Mouse (Mus musculus): Measurements from ENCODE around the gene Sgo1. TPM values are rescaled to one million over a fixed set of nuclear protein-coding genes. Genes with fewer than 3 reads are reported as not detected.

The Sgo1 gene
- polyA plus RNA-seq, 2 experiments: 14.1 to 35.9 TPM

GRCm38 (mm10) chr17:53654596-53654995 is 34.5 kb downstream of the Sgo1 start:
- Histone ChIP-seq H3K9me3 (ENCODE audit: control insufficient read depth, low read length) (no peaks in the 10 kb centered on the region), H3K36me3 (replicated peaks; ENCODE audit: control insufficient read depth, insufficient read depth, low read depth) (peaks cover 8% of the 10 kb centered on the region), H3K27ac (no peak overlapping the region), H3K4me2 (ENCODE audit: low read depth) (no peak overlapping the region), H3K9ac (replicated peaks) (no peak overlapping the region), H3K4me1 (replicated peaks; ENCODE audit: control insufficient read depth in 2 of 2, insufficient read depth in 2 of 2, low read length in 1 of 2) (no peaks in the 10 kb centered on the region), H3K27me3 (ENCODE audit: control insufficient read depth, insufficient read depth, low read length) (no peaks in the 10 kb centered on the region), H3K4me3 (ENCODE audit: insufficient read depth in 1 of 2, low read depth in 2 of 2, low read length in 2 of 2) (no peak overlapping the region)
- TF ChIP-seq CTCF (IDR thresholded peaks at IDR 0.05; ENCODE audit: low read depth): no peak
- no peak for TF ChIP-seq EP300 (IDR thresholded peaks at IDR 0.05; ENCODE audit: low read depth)
- WGBS (ENCODE audit: insufficient replicate concordance): 79% methylated on average over 4 of the region's 4 CpGs
- no peak for DNase-seq (ENCODE audit: low read depth in 3 of 3, low spot score in 3 of 3)
- no peak for ATAC-seq (ENCODE audit: insufficient read depth)

GRCm38 (mm10) chr17:53650251-53650661 is 38.9 kb downstream of the Sgo1 start:
- H3K4me3 ChIP-seq (ENCODE audit: insufficient read depth in 1 of 2, low read depth in 2 of 2, low read length in 2 of 2): no peak overlapping the region
- 73% methylated on average over 2 of the region's 2 CpGs for WGBS (ENCODE audit: insufficient replicate concordance)
- H3K9me3 ChIP-seq (ENCODE audit: control insufficient read depth, low read length): no peaks in the 10 kb centered on the region
- peaks cover 13% of the 10 kb centered on the region for H3K36me3 ChIP-seq (replicated peaks; ENCODE audit: control insufficient read depth, insufficient read depth, low read depth)
- no peak overlapping the region for H3K4me2 ChIP-seq (ENCODE audit: low read depth)
- H3K27ac ChIP-seq: no peak overlapping the region
- DNase-seq (ENCODE audit: low read depth in 3 of 3, low spot score in 3 of 3) (no peak), ATAC-seq (ENCODE audit: insufficient read depth) (no peak)
- no peaks in the 10 kb centered on the region for H3K27me3 ChIP-seq (ENCODE audit: control insufficient read depth, insufficient read depth, low read length)
- no peak overlapping the region for H3K9ac ChIP-seq (replicated peaks)
- TF ChIP-seq EP300 (IDR thresholded peaks at IDR 0.05; ENCODE audit: low read depth) (no peak), CTCF (IDR thresholded peaks at IDR 0.05; ENCODE audit: low read depth) (no peak)
- H3K4me1 ChIP-seq (replicated peaks; ENCODE audit: control insufficient read depth in 2 of 2, insufficient read depth in 2 of 2, low read length in 1 of 2): no peaks in the 10 kb centered on the region

DNA sequence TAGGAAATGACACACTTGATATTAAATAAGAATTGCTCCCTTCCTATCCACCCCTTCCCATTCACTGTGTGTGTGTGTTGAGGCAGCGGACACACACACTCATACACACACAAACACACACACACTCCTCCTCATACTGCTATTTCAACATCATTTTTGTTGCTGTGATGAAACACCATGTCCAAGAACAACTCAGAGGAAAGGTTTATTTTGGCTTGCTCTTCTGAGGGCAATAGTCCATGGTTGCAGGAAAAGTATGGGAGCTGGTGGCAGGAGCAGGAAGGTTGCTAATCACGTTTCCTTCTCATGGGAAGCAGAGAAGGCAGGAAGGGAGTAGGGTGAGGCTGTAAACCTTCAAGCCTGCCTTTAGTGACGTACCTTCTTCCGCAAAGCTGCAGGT is 45.8 kb downstream of the Sgo1 start:
- TF ChIP-seq EP300 (IDR thresholded peaks at IDR 0.05; ENCODE audit: low read depth) (no peak), CTCF (IDR thresholded peaks at IDR 0.05; ENCODE audit: low read depth) (no peak)
- DNase-seq (ENCODE audit: low read depth in 3 of 3, low spot score in 3 of 3): no peak

DNA sequence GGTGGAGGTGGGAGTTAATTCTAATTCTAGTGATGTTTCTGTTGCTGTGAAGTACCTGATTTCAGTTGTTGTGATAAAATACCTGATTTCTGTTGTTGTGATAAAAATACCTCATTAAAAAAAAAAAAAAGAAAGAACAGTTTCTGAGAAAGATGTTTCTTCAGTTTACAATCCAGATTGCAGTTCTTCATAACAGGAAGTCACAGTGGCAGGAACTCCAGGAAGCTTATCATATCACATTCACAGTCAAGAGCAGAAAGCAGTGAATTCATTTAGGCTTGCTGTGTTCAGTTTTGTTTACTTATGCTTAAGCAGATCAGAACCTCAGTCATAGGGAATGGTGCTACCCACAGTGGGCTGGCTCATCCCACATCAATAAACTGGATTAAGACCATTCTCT is 57.8 kb downstream of the Sgo1 start:
- Histone ChIP-seq H3K27me3 (ENCODE audit: control insufficient read depth, insufficient read depth, low read length) (no peaks in the 10 kb centered on the region), H3K4me2 (ENCODE audit: low read depth) (no peak overlapping the region), H3K9me3 (ENCODE audit: control insufficient read depth, low read length) (no peaks in the 10 kb centered on the region), H3K4me3 (ENCODE audit: insufficient read depth in 1 of 2, low read depth in 2 of 2, low read length in 2 of 2) (no peak overlapping the region), H3K9ac (replicated peaks) (no peak overlapping the region), H3K27ac (no peak overlapping the region), H3K4me1 (replicated peaks; ENCODE audit: control insufficient read depth in 2 of 2, insufficient read depth in 2 of 2, low read length in 1 of 2) (no peaks in the 10 kb centered on the region; a peak in 1 of 4 replicates), H3K36me3 (replicated peaks; ENCODE audit: control insufficient read depth, insufficient read depth, low read depth) (peaks cover 3% of the 10 kb centered on the region)
- DNase-seq (ENCODE audit: low read depth in 3 of 3, low spot score in 3 of 3): no peak
- no peak for TF ChIP-seq CTCF (IDR thresholded peaks at IDR 0.05; ENCODE audit: low read depth)
- TF ChIP-seq EP300 (IDR thresholded peaks at IDR 0.05; ENCODE audit: low read depth): no peak
- no peak for ATAC-seq (ENCODE audit: insufficient read depth)

More for the DNA sequence above, 45.8 kb downstream of the Sgo1 start:
- Histone ChIP-seq H3K27me3 (ENCODE audit: control insufficient read depth, insufficient read depth, low read length) (no peaks in the 10 kb centered on the region), H3K9me3 (ENCODE audit: control insufficient read depth, low read length) (no peaks in the 10 kb centered on the region), H3K27ac (no peak overlapping the region), H3K4me2 (ENCODE audit: low read depth) (no peak overlapping the region), H3K4me1 (replicated peaks; ENCODE audit: control insufficient read depth in 2 of 2, insufficient read depth in 2 of 2, low read length in 1 of 2) (no peaks in the 10 kb centered on the region), H3K9ac (replicated peaks) (no peak overlapping the region), H3K36me3 (replicated peaks; ENCODE audit: control insufficient read depth, insufficient read depth, low read depth) (peaks cover 21% of the 10 kb centered on the region), H3K4me3 (ENCODE audit: insufficient read depth in 1 of 2, low read depth in 2 of 2, low read length in 2 of 2) (no peak overlapping the region)
- ATAC-seq (ENCODE audit: insufficient read depth): 0 out of 2 replicates have a peak, but pooled peaks have one; percentile 39
- 83% methylated on average over 4 of the region's 4 CpGs for WGBS (ENCODE audit: insufficient replicate concordance)

DNA sequence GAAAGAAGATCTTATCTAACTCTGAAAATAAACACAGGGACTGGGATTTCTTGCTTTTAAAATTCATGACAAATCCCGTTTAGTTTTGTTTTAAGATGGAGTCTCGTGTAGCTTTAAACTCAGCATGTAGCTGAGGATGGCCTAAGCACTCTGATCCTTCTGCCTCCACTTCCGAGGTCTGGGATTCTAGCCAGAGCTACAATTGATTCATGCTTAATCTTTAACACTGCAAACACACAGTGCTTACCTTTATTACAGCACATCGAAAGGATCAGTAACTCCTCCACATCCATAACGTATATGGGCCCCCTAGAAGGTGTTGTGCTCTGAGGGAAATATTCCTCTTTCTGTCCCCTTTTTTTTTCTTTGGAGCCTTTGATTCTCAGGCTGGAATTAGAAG is 61.0 kb downstream of the Sgo1 start:
- ATAC-seq (ENCODE audit: insufficient read depth) (no peak), DNase-seq (ENCODE audit: low read depth in 3 of 3, low spot score in 3 of 3) (no peak)
- no peak overlapping the region for H3K4me3 ChIP-seq (ENCODE audit: insufficient read depth in 1 of 2, low read depth in 2 of 2, low read length in 2 of 2)
- H3K9ac ChIP-seq (replicated peaks): no peak overlapping the region
- no peaks in the 10 kb centered on the region for H3K9me3 ChIP-seq (ENCODE audit: control insufficient read depth, low read length)
- WGBS (ENCODE audit: insufficient replicate concordance): 72% methylated on average over 5 of the region's 5 CpGs
- TF ChIP-seq CTCF (IDR thresholded peaks at IDR 0.05; ENCODE audit: low read depth) (no peak), EP300 (IDR thresholded peaks at IDR 0.05; ENCODE audit: low read depth) (no peak)
- H3K4me2 ChIP-seq (ENCODE audit: low read depth): no peak overlapping the region
- peaks cover 6% of the 10 kb centered on the region for H3K36me3 ChIP-seq (replicated peaks; ENCODE audit: control insufficient read depth, insufficient read depth, low read depth)
- no peak overlapping the region for H3K27ac ChIP-seq
- no peaks in the 10 kb centered on the region for H3K27me3 ChIP-seq (ENCODE audit: control insufficient read depth, insufficient read depth, low read length)
- H3K4me1 ChIP-seq (replicated peaks; ENCODE audit: control insufficient read depth in 2 of 2, insufficient read depth in 2 of 2, low read length in 1 of 2): no peaks in the 10 kb centered on the region; a peak in 1 of 4 replicates
